Mouse (Mus musculus): ENCODE measurements at regions not wholly inside any gene's neighbourhood (a gene's known extent, or its start where the extent isn't known, plus 50 kb on each side); places are given as distances from the start of the nearest gene placed in this dataset.

- WGBS = 82% methylated on average over 3 of the region's 3 CpGs
- H3K4me1 ChIP-seq = no peaks in the 10 kb centered on the region
- no peaks in the 10 kb centered on the region for H3K27me3 ChIP-seq
- H3K4me3 ChIP-seq (replicated peaks) = no peak overlapping the region
- H3K27ac ChIP-seq = no peak overlapping the region
- H3K9me3 ChIP-seq (replicated peaks) = no peaks in the 10 kb centered on the region
- H3K9ac ChIP-seq = no peak overlapping the region
- no peaks in the 10 kb centered on the region for H3K36me3 ChIP-seq
- H3K4me2 ChIP-seq = no peak overlapping the region
- no peak for ATAC-seq (replicated peaks; ENCODE audit: low FRiP score)
Observed at GRCm38 (mm10) chr14:9338220-9338619, 672.2 kb upstream of the 4930452B06Rik start.

GRCm38 (mm10) chr14:9337107-9337506 lies 671.1 kb upstream of the 4930452B06Rik start:
- Histone ChIP-seq H3K27me3 (no peaks in the 10 kb centered on the region), H3K9me3 (replicated peaks) (no peaks in the 10 kb centered on the region)
- no peak for ATAC-seq (replicated peaks; ENCODE audit: low FRiP score)

GRCm38 (mm10) chr14:9331593-9331992 lies 665.6 kb upstream of the 4930452B06Rik start:
- H3K4me2 ChIP-seq = no peak overlapping the region
- no peaks in the 10 kb centered on the region for H3K27me3 ChIP-seq
- no peaks in the 10 kb centered on the region for H3K4me1 ChIP-seq
- no peak overlapping the region for H3K27ac ChIP-seq
- WGBS = 67% methylated on average over 3 of the region's 3 CpGs
- no peak overlapping the region for H3K4me3 ChIP-seq (replicated peaks)
- no peaks in the 10 kb centered on the region for H3K9me3 ChIP-seq (replicated peaks)
- H3K36me3 ChIP-seq = no peaks in the 10 kb centered on the region
- no peak for ATAC-seq (replicated peaks; ENCODE audit: low FRiP score)
- H3K9ac ChIP-seq = no peak overlapping the region

More at GRCm38 (mm10) chr14:9337107-9337506, 671.1 kb upstream of the 4930452B06Rik start:
- Histone ChIP-seq H3K27ac (no peak overlapping the region), H3K4me1 (no peaks in the 10 kb centered on the region), H3K9ac (no peak overlapping the region), H3K36me3 (no peaks in the 10 kb centered on the region), H3K4me2 (no peak overlapping the region), H3K4me3 (replicated peaks) (no peak overlapping the region)
- 59% methylated on average over 3 of the region's 3 CpGs for whole genome bisulfite sequencing

GRCm38 (mm10) chr14:9330767-9331166 lies 664.7 kb upstream of the 4930452B06Rik start:
- no peak overlapping the region for H3K27ac ChIP-seq
- H3K27me3 ChIP-seq = no peaks in the 10 kb centered on the region
- no peak overlapping the region for H3K9ac ChIP-seq
- no peaks in the 10 kb centered on the region for H3K4me1 ChIP-seq
- no peak overlapping the region for H3K4me2 ChIP-seq
- H3K36me3 ChIP-seq = no peaks in the 10 kb centered on the region
- H3K9me3 ChIP-seq (replicated peaks) = no peaks in the 10 kb centered on the region
- no peak overlapping the region for H3K4me3 ChIP-seq (replicated peaks)
- ATAC-seq (replicated peaks; ENCODE audit: low FRiP score) = no peak

GRCm38 (mm10) chr14:9329839-9330485 lies 663.9 kb upstream of the 4930452B06Rik start:
- H3K4me2 ChIP-seq = no peak overlapping the region
- no peak overlapping the region for H3K4me3 ChIP-seq (replicated peaks)
- no peak overlapping the region for H3K27ac ChIP-seq
- H3K9me3 ChIP-seq (replicated peaks) = no peaks in the 10 kb centered on the region
- H3K9ac ChIP-seq = no peak overlapping the region
- no peaks in the 10 kb centered on the region for H3K4me1 ChIP-seq
- no peak for ATAC-seq (replicated peaks; ENCODE audit: low FRiP score)
- H3K36me3 ChIP-seq = no peaks in the 10 kb centered on the region
- no peaks in the 10 kb centered on the region for H3K27me3 ChIP-seq
- 72% methylated on average over 12 of the region's 12 CpGs for WGBS

- Histone ChIP-seq H3K4me3 (replicated peaks) (no peak overlapping the region), H3K4me2 (no peak overlapping the region), H3K9me3 (replicated peaks) (no peaks in the 10 kb centered on the region), H3K27me3 (no peaks in the 10 kb centered on the region), H3K4me1 (no peaks in the 10 kb centered on the region), H3K27ac (no peak overlapping the region), H3K36me3 (no peaks in the 10 kb centered on the region), H3K9ac (no peak overlapping the region)
- 88% methylated on average over 1 of the region's 1 CpGs for WGBS
- ATAC-seq (replicated peaks; ENCODE audit: low FRiP score) = no peak
Observed at GRCm38 (mm10) chr14:9327344-9327743, 661.3 kb upstream of the 4930452B06Rik start.

GRCm38 (mm10) chr14:9319842-9320241 lies 653.8 kb upstream of the 4930452B06Rik start:
- no peak for ATAC-seq (replicated peaks; ENCODE audit: low FRiP score)
- 63% methylated on average over 4 of the region's 4 CpGs for WGBS
- no peak overlapping the region for H3K4me3 ChIP-seq (replicated peaks)
- no peaks in the 10 kb centered on the region for H3K4me1 ChIP-seq
- no peaks in the 10 kb centered on the region for H3K9me3 ChIP-seq (replicated peaks)
- H3K9ac ChIP-seq = no peak overlapping the region
- no peak overlapping the region for H3K4me2 ChIP-seq
- no peaks in the 10 kb centered on the region for H3K27me3 ChIP-seq
- no peak overlapping the region for H3K27ac ChIP-seq
- no peaks in the 10 kb centered on the region for H3K36me3 ChIP-seq

- no peaks in the 10 kb centered on the region for H3K4me1 ChIP-seq
- H3K4me3 ChIP-seq (replicated peaks) = no peak overlapping the region
- H3K9me3 ChIP-seq (replicated peaks) = no peaks in the 10 kb centered on the region
- H3K9ac ChIP-seq = no peak overlapping the region
- WGBS = 88% methylated on average over 2 of the region's 2 CpGs
- no peak overlapping the region for H3K4me2 ChIP-seq
- no peaks in the 10 kb centered on the region for H3K36me3 ChIP-seq
- no peaks in the 10 kb centered on the region for H3K27me3 ChIP-seq
- H3K27ac ChIP-seq = no peak overlapping the region
- ATAC-seq (replicated peaks; ENCODE audit: low FRiP score) = no peak
Observed at GRCm38 (mm10) chr14:9318796-9319465, 652.9 kb upstream of the 4930452B06Rik start.

- H3K27me3 ChIP-seq = no peaks in the 10 kb centered on the region
- no peak overlapping the region for H3K9ac ChIP-seq
- H3K9me3 ChIP-seq (replicated peaks) = no peaks in the 10 kb centered on the region
- no peak for ATAC-seq (replicated peaks; ENCODE audit: low FRiP score)
- H3K4me1 ChIP-seq = no peaks in the 10 kb centered on the region
- H3K4me2 ChIP-seq = no peak overlapping the region
- no peak overlapping the region for H3K27ac ChIP-seq
- no peaks in the 10 kb centered on the region for H3K36me3 ChIP-seq
- H3K4me3 ChIP-seq (replicated peaks) = no peak overlapping the region
- 25% methylated on average over 3 of the region's 3 CpGs for WGBS
Observed at GRCm38 (mm10) chr14:9315224-9315623, 649.2 kb upstream of the 4930452B06Rik start.

- H3K4me3 ChIP-seq (replicated peaks) = no peak overlapping the region
- H3K4me2 ChIP-seq = no peak overlapping the region
- ATAC-seq (replicated peaks; ENCODE audit: low FRiP score) = no peak
- no peaks in the 10 kb centered on the region for H3K36me3 ChIP-seq
- H3K9ac ChIP-seq = no peak overlapping the region
- no peaks in the 10 kb centered on the region for H3K4me1 ChIP-seq
- H3K9me3 ChIP-seq (replicated peaks) = no peaks in the 10 kb centered on the region
- H3K27me3 ChIP-seq = no peaks in the 10 kb centered on the region
- 72% methylated on average over 1 of the region's 1 CpGs for WGBS
- no peak overlapping the region for H3K27ac ChIP-seq
Observed at GRCm38 (mm10) chr14:9296145-9296544, 630.1 kb upstream of the 4930452B06Rik start.

- ATAC-seq (replicated peaks; ENCODE audit: low FRiP score) = no peak
- WGBS = 71% methylated on average over 2 of the region's 2 CpGs
- no peaks in the 10 kb centered on the region for H3K27me3 ChIP-seq
Observed at GRCm38 (mm10) chr14:9294555-9294954, 628.5 kb upstream of the 4930452B06Rik start.

GRCm38 (mm10) chr14:9288103-9288502 lies 622.1 kb upstream of the 4930452B06Rik start:
- H3K27ac ChIP-seq = no peak overlapping the region
- no peak for ATAC-seq (replicated peaks; ENCODE audit: low FRiP score)
- no peaks in the 10 kb centered on the region for H3K4me1 ChIP-seq
- H3K9ac ChIP-seq = no peak overlapping the region
- no peaks in the 10 kb centered on the region for H3K9me3 ChIP-seq (replicated peaks)
- no peaks in the 10 kb centered on the region for H3K36me3 ChIP-seq
- 81% methylated on average over 1 of the region's 1 CpGs for WGBS
- H3K27me3 ChIP-seq = no peaks in the 10 kb centered on the region
- H3K4me3 ChIP-seq (replicated peaks) = no peak overlapping the region
- H3K4me2 ChIP-seq = no peak overlapping the region

More at GRCm38 (mm10) chr14:9294555-9294954, 628.5 kb upstream of the 4930452B06Rik start:
- no peak overlapping the region for H3K4me3 ChIP-seq (replicated peaks)
- H3K36me3 ChIP-seq = no peaks in the 10 kb centered on the region
- H3K27ac ChIP-seq = no peak overlapping the region
- H3K4me1 ChIP-seq = no peaks in the 10 kb centered on the region
- no peak overlapping the region for H3K4me2 ChIP-seq
- no peak overlapping the region for H3K9ac ChIP-seq
- H3K9me3 ChIP-seq (replicated peaks) = no peaks in the 10 kb centered on the region

GRCm38 (mm10) chr14:9285606-9286002 lies 619.6 kb upstream of the 4930452B06Rik start:
- WGBS = 78% methylated on average over 7 of the region's 7 CpGs
- Histone ChIP-seq H3K4me2 (no peak overlapping the region), H3K9ac (no peak overlapping the region), H3K4me1 (no peaks in the 10 kb centered on the region), H3K36me3 (no peaks in the 10 kb centered on the region), H3K27ac (no peak overlapping the region), H3K27me3 (no peaks in the 10 kb centered on the region), H3K4me3 (replicated peaks) (no peak overlapping the region), H3K9me3 (replicated peaks) (no peaks in the 10 kb centered on the region)
- no peak; the same call in 1 of the 2 replicates for ATAC-seq (replicated peaks; ENCODE audit: low FRiP score)
